Mouse (Mus musculus) testis, postnatal 14 days (tissue): ENCODE data around the gene Nudt5.
A peak's percentile ranks its signal among the peaks of the same experiment; 100 is the strongest.

ENCODE experiments used
- DNase-seq: peaks from one replicate; pipeline ENCODE4 v3.0.0; 2021; ENCODE audit warnings: low spot score

Gene Nudt5

GRCm38 (mm10) chr2:5867681-5868080 lies 22.9 kb downstream of the Nudt5 start:
- DNase-seq: peak; percentile 43

GRCm38 (mm10) chr2:5869746-5870145 lies 24.9 kb downstream of the Nudt5 start:
- no peak for DNase-seq

DNA sequence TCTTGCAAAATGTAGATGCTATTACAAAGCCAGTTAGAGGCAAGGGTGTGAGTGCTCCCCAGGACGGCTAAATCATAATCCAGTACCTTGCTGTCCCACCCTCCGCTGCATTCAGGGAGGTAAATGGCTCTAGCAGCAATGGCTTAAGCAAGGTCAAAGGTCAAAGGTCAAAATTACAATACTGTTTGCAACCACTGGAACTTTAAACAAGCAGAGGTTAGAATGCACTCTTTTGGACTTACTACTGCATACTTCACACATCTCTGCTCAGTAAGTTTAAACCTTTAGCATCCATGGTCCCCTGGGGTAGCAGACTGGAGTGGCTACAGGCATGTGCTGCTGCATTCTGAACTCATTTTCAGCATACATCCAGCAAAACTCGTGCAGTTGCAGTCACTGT lies 32.6 kb downstream of the Nudt5 start:
- no peak for DNase-seq

- DNase-seq: no peak
Observed at GRCm38 (mm10) chr2:5888865-5889264, 44.0 kb downstream of the Nudt5 start.

DNA sequence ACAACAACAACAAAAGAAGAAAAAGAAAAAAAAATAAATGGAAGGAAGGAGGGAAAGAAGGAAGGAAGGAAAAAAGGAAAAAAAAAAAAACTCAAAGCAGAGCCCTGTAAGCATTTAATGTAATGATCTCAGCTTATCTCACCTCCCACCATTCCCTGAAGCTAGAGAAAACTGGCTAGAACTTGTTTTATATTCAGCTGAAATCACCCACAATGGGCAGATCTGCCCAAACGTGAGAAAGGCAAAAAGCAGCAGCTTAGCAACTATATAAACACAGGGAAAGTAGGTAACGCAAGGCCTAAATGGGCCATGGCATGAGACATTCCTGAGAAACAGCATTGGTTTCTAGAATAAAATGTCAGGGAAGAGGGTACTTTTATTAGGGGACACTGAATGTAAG lies 44.6 kb downstream of the Nudt5 start:
- DNase-seq: no peak

DNA sequence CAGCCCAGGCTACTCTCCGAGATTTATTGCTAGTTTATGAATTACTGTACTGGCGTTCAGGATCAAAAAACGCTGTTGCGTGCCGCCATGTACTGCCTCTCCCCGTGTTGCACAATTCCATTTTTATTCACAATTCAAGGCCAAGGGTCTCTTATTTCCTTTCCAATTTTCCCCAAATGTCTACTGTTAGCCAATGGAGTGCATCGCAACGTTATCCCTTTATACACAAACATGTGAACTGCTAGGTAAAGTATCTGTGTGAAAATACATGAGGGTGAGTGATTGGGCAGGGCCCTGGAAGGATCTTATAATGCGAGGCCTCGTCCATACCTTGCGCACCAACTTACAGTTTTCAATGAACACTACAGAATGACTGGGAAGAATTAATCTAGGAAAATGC lies 49.5 kb downstream of the Nudt5 start:
- DNase-seq: no peak

DNA sequence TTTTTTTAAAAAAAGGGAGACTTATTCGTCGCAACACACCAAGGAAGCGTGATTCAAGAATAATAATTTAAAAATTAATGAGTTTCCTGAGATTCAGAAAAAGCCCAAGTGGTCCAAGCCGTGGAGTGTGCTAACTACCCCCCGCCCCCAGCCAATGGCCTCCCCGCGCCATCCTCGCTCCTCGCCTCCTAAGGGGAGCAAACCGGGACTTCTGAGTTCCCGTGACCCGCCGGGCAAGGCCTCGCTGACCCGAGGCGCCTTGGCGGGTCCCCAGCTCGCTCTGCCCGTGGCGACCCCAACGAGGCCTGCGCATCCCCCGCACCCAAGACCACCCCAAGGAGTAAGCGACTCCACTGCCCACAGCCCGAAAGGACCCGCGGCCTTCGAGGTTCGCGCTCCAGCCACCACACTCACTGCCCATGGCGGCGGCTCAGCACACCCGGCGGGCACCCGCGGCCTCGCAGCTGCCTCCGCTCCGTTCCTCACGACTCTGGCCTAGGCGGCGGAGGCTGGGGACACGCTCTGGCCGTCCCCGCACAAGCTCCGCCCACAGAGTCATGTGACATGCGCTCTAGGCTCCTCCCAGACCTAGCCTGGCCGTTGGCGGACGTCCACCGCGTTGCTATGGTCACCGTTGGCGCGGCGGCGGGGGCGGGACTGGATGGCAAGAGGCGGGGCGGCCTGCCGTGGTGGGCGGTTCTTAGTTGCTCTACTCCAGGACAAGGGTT lies 50.2 kb downstream of the Nudt5 start, which contains the start of gene Sec61a2:
Gene Sec61a2, minus strand, starts transcription at position 590 of the 728 bp plus-strand sequence.
- DNase-seq: peak; percentile 99

- DNase-seq: no peak
Observed at GRCm38 (mm10) chr2:5900145-5900544, 55.3 kb downstream of the Nudt5 start.

DNA sequence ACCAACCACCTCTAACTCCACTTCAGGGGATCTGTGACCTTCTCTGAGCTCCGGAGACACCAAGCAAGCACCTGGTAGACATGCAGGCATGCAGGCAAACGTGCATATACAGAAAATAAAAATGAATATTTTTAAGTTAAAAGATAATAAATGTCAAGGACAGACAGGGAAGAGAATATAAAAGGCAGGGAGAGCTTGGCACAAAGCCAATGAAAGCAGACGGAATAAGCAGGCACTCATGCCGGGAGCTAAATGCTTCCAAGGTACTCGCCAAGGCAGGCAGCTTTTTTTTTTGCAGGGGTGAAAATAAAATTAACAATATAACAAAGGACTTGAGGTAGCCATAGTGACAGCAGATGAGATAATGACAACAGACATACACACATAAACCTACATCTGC lies 61.3 kb downstream of the Nudt5 start:
- DNase-seq: peak; percentile 30

DNA sequence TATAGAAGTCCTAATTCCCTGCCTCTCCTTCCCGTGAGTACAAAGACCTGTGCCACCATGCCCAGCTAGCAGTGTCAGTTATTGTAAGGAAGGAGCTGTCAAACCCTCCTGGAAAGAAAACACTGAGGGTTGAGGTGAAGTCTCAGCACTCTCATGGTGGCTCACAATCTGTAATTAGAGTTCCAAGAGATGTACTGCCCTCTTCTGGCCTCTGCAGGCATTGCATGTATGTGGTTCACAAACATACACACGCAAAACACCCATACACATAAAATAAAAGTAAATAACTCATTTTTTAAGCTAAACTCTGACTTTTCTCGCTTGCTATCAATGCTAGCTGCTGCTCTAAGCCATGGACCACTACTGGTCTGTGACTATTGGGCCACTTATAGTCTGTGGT lies 61.8 kb downstream of the Nudt5 start:
- no peak for DNase-seq

GRCm38 (mm10) chr2:5911282-5911965 lies 66.6 kb downstream of the Nudt5 start:
- DNase-seq: no peak
